Mouse (Mus musculus) adrenal gland, adult 8-10 months (tissue): ENCODE data around the gene Ssh1. TPM values are rescaled to one million over a fixed set of nuclear protein-coding genes. Genes with fewer than 3 reads are reported as not detected.

Source experiments
- DNase-seq: peaks from one replicate; pipeline ENCODE4 v3.0.0; 2022
- total RNA-seq, 4 experiments: library from RNA; stranded (reverse); gene quantifications; 2 replicates each; pipeline ENCODE4 v1.2.4; 2022

Gene Ssh1
- total RNA-seq, 4 experiments from 2014 or later, result 17.3 to 32.2 (median 23.3) TPM

DNA sequence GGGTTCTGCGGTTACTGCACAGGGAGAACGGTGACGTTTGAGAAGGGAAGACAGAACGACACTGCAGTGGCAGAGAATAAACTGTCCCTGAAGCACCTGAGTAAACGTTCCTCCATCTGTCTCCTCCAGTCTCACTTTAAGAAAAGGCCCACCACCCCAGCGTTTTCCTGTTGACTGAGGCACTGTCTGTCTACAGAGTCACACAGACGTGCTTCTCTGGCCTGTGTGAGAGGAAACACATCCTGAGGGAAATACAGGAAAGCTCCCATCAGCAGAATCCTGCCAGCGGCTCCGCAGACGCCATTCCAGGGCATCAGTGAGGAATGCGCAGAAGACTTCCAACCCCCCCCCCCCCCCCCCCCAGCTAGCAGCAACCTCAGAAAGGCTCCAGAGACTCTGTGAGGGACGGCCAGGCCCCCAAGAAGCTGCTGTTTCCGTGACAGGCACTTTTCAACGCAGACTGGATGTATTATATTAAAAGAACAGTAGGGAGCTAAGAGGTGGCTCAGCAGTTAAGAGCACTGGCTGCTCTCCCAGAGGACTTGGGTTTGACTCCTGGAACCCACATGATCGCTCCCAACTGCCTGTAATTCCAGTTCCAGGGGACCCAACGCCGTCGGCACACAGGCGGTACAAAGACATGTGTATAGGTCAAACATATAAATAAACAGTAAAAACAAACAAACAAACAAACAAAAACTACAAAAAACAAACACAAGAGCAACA lies 104.3 kb downstream of the Ssh1 start:
- no peak for DNase-seq

DNA sequence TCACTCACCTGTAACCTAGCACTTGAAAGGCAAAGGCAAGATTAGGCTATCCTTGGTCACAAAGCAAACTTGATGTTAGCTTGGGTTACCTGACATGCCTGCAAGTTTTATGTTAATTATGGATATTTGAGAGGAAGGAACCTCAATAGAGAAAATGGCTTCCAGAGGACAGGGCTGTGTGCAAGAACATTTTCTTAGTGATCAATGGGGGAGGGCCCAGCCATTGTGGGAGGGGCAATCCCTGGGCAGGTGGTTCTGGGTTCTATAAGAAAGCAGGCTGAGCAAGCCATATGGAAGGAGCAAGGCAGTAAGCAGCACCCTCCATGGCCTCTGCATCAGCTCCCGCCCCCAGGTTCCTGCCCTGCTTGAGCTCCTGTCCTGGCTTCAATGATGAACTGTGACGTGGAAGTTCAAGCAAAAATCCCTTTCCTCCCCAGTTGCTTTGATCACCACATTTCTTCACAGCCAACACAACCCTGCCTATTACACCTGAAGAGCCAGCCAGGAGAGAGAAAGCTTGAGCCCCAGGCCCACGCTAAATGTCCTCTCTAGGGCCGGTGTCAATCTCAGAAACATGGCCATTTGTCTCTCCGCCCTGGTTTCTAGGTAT lies 105.4 kb downstream of the Ssh1 start:
- DNase-seq, result no peak

DNA sequence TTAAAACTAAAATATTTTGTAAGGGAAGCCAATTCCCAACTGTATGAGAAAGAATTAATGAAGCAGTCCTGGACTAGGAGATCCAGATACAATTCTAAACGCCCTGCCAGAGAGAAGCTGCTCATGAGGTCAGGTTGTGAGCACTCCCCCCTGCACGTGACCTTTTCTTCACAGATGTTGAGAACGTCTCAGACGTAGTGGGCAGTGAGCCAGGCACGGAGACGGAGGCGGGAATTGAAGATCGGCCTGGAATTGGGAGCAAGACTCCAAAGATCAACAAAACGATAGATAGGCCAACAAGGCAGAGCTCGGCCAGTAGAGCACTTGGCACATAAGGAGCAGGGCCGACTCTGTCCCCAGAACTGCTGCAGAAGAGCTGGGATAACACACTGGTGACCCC lies 106.6 kb downstream of the Ssh1 start:
- no peak for DNase-seq

Other genes with a start within 250 kb of the Ssh1 start
- gene Sart3, start 221.4 kb downstream of the Ssh1 start, total RNA-seq, result 10 to 100 TPM; 29.5 to 47.4 (median 40.1) TPM
- gene Iscu, start 221.1 kb downstream of the Ssh1 start, total RNA-seq, result 1,000 to 10,000 TPM in 2 of 4 experiments, 100 to 1,000 TPM in 2; 572 to 1,204 (median 919) TPM
- gene Tmem119, start 193.4 kb downstream of the Ssh1 start, total RNA-seq, result 10 to 100 TPM in 2 of 4 experiments, 1 to 10 TPM in 2; 9.1 to 14.2 (median 11.2) TPM
- 1 to 10 TPM; 4.4 to 8.6 (median 5.9) TPM for gene Selplg, start 161.2 kb downstream of the Ssh1 start, total RNA-seq
- gene Coro1c, start 85.1 kb downstream of the Ssh1 start, total RNA-seq, result 10 to 100 TPM; 47.0 to 99.8 (median 77.0) TPM
- not detected for gene Dao, start 9.8 kb upstream of the Ssh1 start, total RNA-seq
- 10 to 100 TPM; 32.0 to 61.9 (median 50.0) TPM for gene Usp30, start 71.6 kb upstream of the Ssh1 start, total RNA-seq
- gene Svop, start 97.7 kb upstream of the Ssh1 start, total RNA-seq, result 1 to 10 TPM; 3.6 to 5.4 (median 4.9) TPM
- 10 to 100 TPM in 3 of 4 experiments, 1 to 10 TPM in 1; 5.8 to 13.5 (median 11.7) TPM for gene Alkbh2, start 134.3 kb upstream of the Ssh1 start, total RNA-seq
- gene Ung, start 136.5 kb upstream of the Ssh1 start, total RNA-seq, result 1 to 10 TPM; 2.4 to 3.1 (median 2.8) TPM
- gene Acacb, start 152.6 kb upstream of the Ssh1 start, total RNA-seq, result 10 to 100 TPM; 68.9 to 85.3 (median 72.7) TPM